Mouse (Mus musculus) lung, adult 2 months (tissue): ENCODE results near the gene Klhl36.

Experiments
- CTCF ChIP-seq: fragments of 200-500 bp; IDR thresholded peaks from 2 replicates; pipeline ENCODE4 v1.5.1; 2011; ENCODE audit warnings: mild to moderate bottlenecking, low read length, control low read depth; ENCODE audit not compliant: insufficient read depth
- POLR2A ChIP-seq: fragments of 200-500 bp; IDR thresholded peaks from 2 replicates; pipeline ENCODE4 v1.6.1; 2011; ENCODE audit warnings: low read depth, mild to moderate bottlenecking, control low read depth, low read length, borderline replicate concordance; ENCODE audit errors: extremely low read depth

GRCm38 (mm10) chr8:119838100-119838982 lies 23.7 kb upstream of the Klhl36 start:
- TF ChIP-seq CTCF, result no peak
- no peak for TF ChIP-seq POLR2A
